Mouse (Mus musculus) heart, embryonic 14.5 days (tissue): Measurements from ENCODE around the gene Tmprss11d. TPM values are rescaled to one million over a fixed set of nuclear protein-coding genes. Genes with fewer than 3 reads are reported as not detected.
A peak's percentile ranks its signal among the peaks of the same experiment; 100 is the strongest.

Source experiments
- ATAC-seq: fragments of 200-750 bp; cut with Nextera tagmentation; 2 replicates; pipeline ENCODE4 v1.8.0; 2017; ENCODE audit warnings: low read depth, moderate TSS enrichment; ENCODE audit not compliant: insufficient number of reproducible peaks, insufficient read depth, low FRiP score
- H3K27ac ChIP-seq, 2 experiments: fragments of 200-500 bp in 1 of 2; fragments of 300-500 bp in 1 of 2; sonication (generic) in 1 of 2; replicated peaks in 1 of 2; 2 replicates each; pipeline ENCODE4 v1.5.1; 2012 to 2014; ENCODE audit warnings: low read depth in 2 of 2, low read length in 2 of 2, control low read depth in 1 of 2, mild to moderate bottlenecking in 1 of 2, mixed read lengths in 1 of 2; ENCODE audit not compliant: control insufficient read depth in 1 of 2, insufficient read depth in 1 of 2
- H3K27me3 ChIP-seq: fragments of 300-500 bp; sonication (generic); 2 replicates; pipeline ENCODE4 v1.6.1; 2014; ENCODE audit warnings: mild to moderate bottlenecking, low read length, control low read depth; ENCODE audit not compliant: control insufficient read depth, insufficient read depth
- H3K36me3 ChIP-seq: fragments of 300-500 bp; sonication (generic); 2 replicates; pipeline ENCODE4 v1.6.1; 2014; ENCODE audit warnings: mild to moderate bottlenecking, control low read depth, low read length, mixed read lengths; ENCODE audit not compliant: control insufficient read depth, insufficient read depth
- H3K4me1 ChIP-seq, 2 experiments: fragments of 200-500 bp in 1 of 2; fragments of 300-500 bp in 1 of 2; sonication (generic) in 1 of 2; 2 replicates each; pipeline ENCODE4 v1.6.1; 2012 to 2014; ENCODE audit warnings: low read length in 2 of 2, control low read depth in 1 of 2, mixed read lengths in 1 of 2; ENCODE audit not compliant: control insufficient read depth in 2 of 2, insufficient read depth in 2 of 2
- H3K4me2 ChIP-seq: fragments of 300-500 bp; sonication (generic); 2 replicates; pipeline ENCODE4 v1.6.1; 2014; ENCODE audit warnings: mild to moderate bottlenecking, low read length
- H3K4me3 ChIP-seq, 2 experiments: fragments of 200-500 bp in 1 of 2; fragments of 300-500 bp in 1 of 2; sonication (generic) in 1 of 2; 2 replicates each; pipeline ENCODE4 v1.5.1; 2012 to 2014; ENCODE audit warnings: low read length in 2 of 2, mild to moderate bottlenecking in 2 of 2, control low read depth in 1 of 2, low read depth in 1 of 2, moderate library complexity in 1 of 2; ENCODE audit not compliant: control insufficient read depth in 1 of 2, insufficient read depth in 1 of 2
- H3K9ac ChIP-seq: fragments of 300-500 bp; sonication (generic); 2 replicates; pipeline ENCODE4 v1.6.1; 2014; ENCODE audit warnings: mild to moderate bottlenecking, low read length
- H3K9me3 ChIP-seq: fragments of 300-500 bp; sonication (generic); 2 replicates; pipeline ENCODE4 v1.6.1; 2016; ENCODE audit warnings: low read length, control low read depth; ENCODE audit not compliant: control insufficient read depth
- WGBS: fragments of 180-500 bp; shearing (Covaris S2); extraction: QIAGEN DNeasy Blood & Tissue Kit; methylation state at CpG from one replicate; pipeline ENCODE4 v1.1.7; 2014; 5-methylcytosine and 5-hydroxymethylcytosine counted together
- polyA plus RNA-seq: library from polyadenylated mRNA; unstranded; fragments of >200 nt; fragmentation: Nextera tagmentation; extraction: Ambion mirVana; gene quantifications from 2 replicates; pipeline ENCODE4 v1.2.1, GENCODE M21; 2014

Gene Tmprss11d
- polyA plus RNA-seq, result not detected in 2 replicates

DNA sequence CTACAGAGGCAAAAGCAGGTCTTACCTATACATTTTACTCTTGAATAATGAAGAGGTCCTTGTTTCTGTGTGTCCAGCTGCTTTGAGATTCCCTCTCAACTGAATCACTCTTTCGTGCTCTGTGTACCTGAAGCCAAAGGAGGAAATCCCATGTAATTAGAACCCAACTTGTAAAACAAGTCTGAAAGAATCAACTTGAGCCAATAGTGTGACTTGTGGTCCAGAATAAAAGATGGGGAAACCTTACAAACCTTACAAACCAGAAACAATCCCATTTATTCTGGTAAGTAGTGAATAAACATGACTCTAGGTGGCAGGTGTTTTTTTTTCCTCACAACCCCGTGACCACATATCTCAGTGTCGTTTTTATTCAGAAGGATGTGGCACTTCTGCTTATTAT is at the start of gene Tmprss11d:
Gene Tmprss11d, minus strand, starts transcription at position 101 of the 400 bp plus-strand sequence.
- no peaks in the 10 kb centered on the region for H3K4me1 ChIP-seq
- no peaks in the 10 kb centered on the region for H3K36me3 ChIP-seq
- H3K9ac ChIP-seq, result no peak within 1 kb of the TSS
- H3K27ac ChIP-seq, result no peak within 1 kb of the TSS
- WGBS, result 67% methylated on average over 3 of the region's 3 CpGs
- H3K27me3 ChIP-seq, result no peaks in the 10 kb centered on the region
- ATAC-seq, result no peak
- H3K4me3 ChIP-seq, result no peak within 1 kb of the TSS
- H3K9me3 ChIP-seq, result no peaks in the 10 kb centered on the region
- no peak within 1 kb of the TSS for H3K4me2 ChIP-seq

DNA sequence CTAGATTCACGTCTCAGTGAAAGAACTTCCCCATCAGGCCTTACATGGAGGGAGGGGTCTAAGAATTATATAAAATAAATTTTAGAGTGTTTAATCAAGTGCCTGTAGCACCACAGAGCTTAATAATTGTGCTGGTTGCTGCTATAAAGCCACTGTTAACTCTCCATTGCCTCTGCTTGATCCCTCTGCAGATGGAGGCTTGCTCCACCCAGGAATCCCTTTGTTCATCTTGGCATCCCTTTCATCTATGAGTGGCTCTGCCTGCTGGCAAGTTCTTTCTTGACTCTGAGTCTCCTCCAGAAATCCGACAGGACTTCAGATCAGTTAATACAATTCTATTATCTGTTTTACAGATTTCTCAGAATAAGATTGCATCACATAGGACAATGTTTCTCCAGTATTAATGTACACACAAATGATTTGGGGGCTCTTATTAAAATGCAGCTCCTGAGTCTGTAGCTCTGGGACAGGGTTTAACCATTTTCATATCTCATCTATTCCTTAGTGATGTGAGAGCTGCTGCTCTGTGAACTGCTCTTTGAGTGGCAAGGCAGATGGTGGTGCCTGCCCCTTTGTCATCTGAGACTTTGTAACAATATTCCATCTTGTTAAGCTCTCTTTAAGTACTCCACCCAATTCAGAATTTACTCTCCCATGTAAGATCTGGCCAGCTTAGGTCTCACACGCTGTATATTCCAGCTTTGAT is 48.3 kb upstream of the Tmprss11d start:
- ATAC-seq, result no peak
- H3K4me2 ChIP-seq, result no peak overlapping the region
- 62% methylated on average over 3 of the region's 3 CpGs for WGBS

DNA sequence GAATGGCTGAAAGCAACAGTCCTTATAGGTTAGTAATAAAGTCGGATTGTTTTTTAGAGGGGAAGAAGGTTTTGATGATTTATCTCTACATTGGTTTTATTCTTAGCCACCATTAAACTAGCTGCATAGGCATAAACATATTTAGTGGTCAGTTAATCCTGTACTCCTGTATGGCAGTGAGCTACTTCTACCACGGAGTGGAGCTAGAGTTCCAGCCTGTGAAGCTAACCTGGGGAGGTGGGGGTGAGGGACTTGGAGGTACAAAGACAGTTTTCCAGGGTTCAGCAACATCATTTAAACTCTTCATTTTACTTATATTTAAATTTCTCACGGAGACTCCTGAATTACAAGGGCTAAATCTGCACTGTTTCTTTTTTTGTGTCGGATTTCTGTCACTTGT is 46.3 kb upstream of the Tmprss11d start:
- Histone ChIP-seq H3K4me1 (no peaks in the 10 kb centered on the region), H3K4me2 (no peak overlapping the region), H3K27me3 (no peaks in the 10 kb centered on the region), H3K9ac (no peak overlapping the region), H3K27ac (no peak overlapping the region), H3K9me3 (no peaks in the 10 kb centered on the region), H3K4me3 (no peak overlapping the region), H3K36me3 (no peaks in the 10 kb centered on the region)
- WGBS, result 13% methylated on average over 4 of the region's 4 CpGs
- ATAC-seq, result no peak

More for the DNA sequence above, 48.3 kb upstream of the Tmprss11d start:
- Histone ChIP-seq H3K36me3 (no peaks in the 10 kb centered on the region), H3K27ac (no peak overlapping the region), H3K9ac (no peak overlapping the region), H3K4me3 (no peak overlapping the region), H3K27me3 (no peaks in the 10 kb centered on the region), H3K9me3 (no peaks in the 10 kb centered on the region), H3K4me1 (no peaks in the 10 kb centered on the region)

- Histone ChIP-seq H3K36me3 (no peaks in the 10 kb centered on the region), H3K27me3 (no peaks in the 10 kb centered on the region), H3K9me3 (no peaks in the 10 kb centered on the region), H3K27ac (no peak overlapping the region), H3K9ac (no peak overlapping the region), H3K4me2 (no peak overlapping the region), H3K4me1 (no peaks in the 10 kb centered on the region), H3K4me3 (no peak overlapping the region)
- ATAC-seq, result no peak
- WGBS, result 74% methylated on average over 7 of the region's 7 CpGs
Measured at GRCm38 (mm10) chr5:86414280-86414679, 41.1 kb upstream of the Tmprss11d start.

- H3K4me1 ChIP-seq, result no peaks in the 10 kb centered on the region
- H3K36me3 ChIP-seq, result no peaks in the 10 kb centered on the region
- H3K4me3 ChIP-seq, result no peak overlapping the region
- H3K9ac ChIP-seq, result no peak overlapping the region
- WGBS, result 27% methylated on average over 3 of the region's 3 CpGs
- H3K4me2 ChIP-seq, result no peak overlapping the region
- no peaks in the 10 kb centered on the region for H3K27me3 ChIP-seq
- ATAC-seq, result no peak
- no peak overlapping the region for H3K27ac ChIP-seq
- H3K9me3 ChIP-seq, result no peaks in the 10 kb centered on the region
Measured at GRCm38 (mm10) chr5:86410815-86411214, 37.6 kb upstream of the Tmprss11d start.

GRCm38 (mm10) chr5:86407941-86408340 is 34.7 kb upstream of the Tmprss11d start:
- ATAC-seq, result 0 out of 2 replicates have a peak, but pooled peaks have one; percentile 21
- Histone ChIP-seq H3K36me3 (no peaks in the 10 kb centered on the region), H3K4me2 (no peak overlapping the region), H3K27me3 (no peaks in the 10 kb centered on the region), H3K4me3 (no peak overlapping the region), H3K9me3 (no peaks in the 10 kb centered on the region), H3K4me1 (no peaks in the 10 kb centered on the region), H3K27ac (no peak overlapping the region), H3K9ac (no peak overlapping the region)
- 62% methylated on average over 2 of the region's 2 CpGs for WGBS

GRCm38 (mm10) chr5:86407191-86407590 is 34.0 kb upstream of the Tmprss11d start:
- Histone ChIP-seq H3K27ac (no peak overlapping the region), H3K9me3 (no peaks in the 10 kb centered on the region), H3K36me3 (no peaks in the 10 kb centered on the region), H3K27me3 (no peaks in the 10 kb centered on the region), H3K4me1 (no peaks in the 10 kb centered on the region), H3K4me2 (no peak overlapping the region), H3K4me3 (no peak overlapping the region), H3K9ac (no peak overlapping the region)
- 87% methylated on average over 3 of the region's 3 CpGs for WGBS
- ATAC-seq, result no peak
